Mouse (Mus musculus) spleen, postnatal 0 days (tissue): ENCODE data around the gene Zc3h7a. TPM values are rescaled to one million over a fixed set of nuclear protein-coding genes. Genes with fewer than 3 reads are reported as not detected.

ENCODE experiments used
- polyA plus RNA-seq: library from polyadenylated mRNA; unstranded; fragments of >200 nt; fragmentation: Nextera tagmentation; extraction: Ambion mirVana; gene quantifications from 2 replicates; pipeline ENCODE4 v1.2.1, GENCODE M21; 2015

The Zc3h7a gene
- polyA plus RNA-seq: 43.4 and 53.2 TPM in 2 replicates

DNA sequence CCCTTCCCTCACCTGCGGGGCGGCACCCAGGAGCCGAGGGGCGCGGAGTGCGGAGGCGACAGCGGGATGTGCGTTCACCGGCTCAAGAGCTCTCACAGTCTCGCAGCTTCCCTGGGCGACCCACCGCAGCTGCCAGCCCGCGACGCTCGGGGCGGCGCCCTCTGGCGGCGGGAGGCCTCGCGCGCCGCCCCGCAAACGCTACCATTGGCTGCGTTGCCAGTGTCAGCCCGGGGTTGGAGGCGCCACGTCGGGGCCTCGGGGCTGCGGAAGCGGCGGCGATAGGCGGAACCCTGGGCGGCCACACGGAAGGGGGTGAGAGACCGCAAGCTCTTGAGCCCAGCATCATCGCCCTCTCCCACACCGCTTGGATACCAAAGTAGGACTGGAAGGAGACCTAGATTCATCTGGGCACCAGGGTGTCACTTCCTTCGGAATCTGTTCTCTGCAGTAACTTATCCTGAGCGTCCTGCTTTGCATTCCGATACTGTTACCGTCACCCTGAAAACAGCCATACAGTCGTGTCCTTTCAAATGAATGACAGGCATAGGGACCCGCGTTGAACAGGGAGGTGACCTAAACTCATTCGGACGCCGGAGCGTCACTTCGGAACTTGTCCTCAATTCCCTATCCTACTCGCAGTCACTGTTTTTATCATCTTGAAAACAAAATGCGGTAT, at the start of gene Zc3h7a:
TSS of gene Zc3h7a (minus strand) at position 186 of the 676 bp plus-strand sequence.

DNA sequence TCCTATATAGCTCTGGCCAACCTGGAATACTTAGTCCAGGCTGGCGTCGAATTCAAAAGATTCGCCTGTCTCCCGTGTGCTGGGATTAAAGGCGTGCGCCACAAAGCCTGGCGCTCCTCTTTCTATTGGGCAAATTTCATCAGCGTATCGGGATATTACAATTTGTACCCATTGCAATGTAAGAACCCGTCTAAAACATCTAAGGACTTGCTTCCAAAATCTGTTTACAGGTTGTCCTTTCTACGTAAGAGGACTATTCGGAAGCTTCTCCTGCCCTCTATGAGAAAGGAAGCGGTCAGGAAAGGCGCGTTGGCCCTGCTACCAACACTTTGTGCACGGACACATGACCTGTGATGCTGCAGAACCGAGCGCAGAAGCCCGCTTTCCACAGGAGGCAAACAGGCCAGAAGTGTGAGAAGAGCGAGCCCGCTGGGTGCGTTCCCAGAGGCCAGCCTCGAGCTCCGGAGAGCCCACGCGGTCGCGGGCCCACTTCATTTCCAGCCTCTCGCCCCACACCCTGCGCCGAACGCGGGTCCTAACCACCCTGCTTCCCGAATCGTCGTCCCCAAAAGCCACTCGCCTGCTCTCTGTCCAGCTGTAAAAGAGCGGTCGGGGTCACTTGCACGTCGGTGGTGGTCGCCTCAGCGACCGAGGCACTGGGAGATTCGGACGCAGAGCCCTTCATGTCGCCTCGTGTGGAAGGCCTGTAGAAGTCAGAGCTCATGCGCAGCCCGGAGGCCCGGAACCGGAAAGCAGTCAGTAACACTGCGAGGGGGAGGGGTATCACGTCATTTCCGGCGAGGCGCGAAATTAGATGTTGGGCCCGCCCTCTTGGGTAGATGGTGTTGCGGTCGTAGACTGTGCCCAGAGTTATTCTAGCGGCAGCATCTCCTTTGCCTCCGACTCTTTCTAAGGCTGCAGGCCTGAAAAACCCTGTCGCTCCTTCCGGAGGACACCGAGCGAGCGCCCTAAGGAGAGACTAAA, 26.7 kb upstream of the Zc3h7a start, which contains the start of gene Rsl1d1:
TSS of gene Rsl1d1 (minus strand) at position 761 of the 984 bp plus-strand sequence.

GRCm38 (mm10) chr16:11134348-11135344, 41.5 kb downstream of the Zc3h7a start, which contains the start of gene Txndc11:
Gene Txndc11 (minus strand): TSS chr16:11134650.

Other genes starting within 250 kb of the Zc3h7a start
- 8.1 and 11.7 TPM in 2 replicates for gene Snn, start 115.4 kb downstream of the Zc3h7a start, polyA plus RNA-seq
- gene Litaf, start 110.2 kb downstream of the Zc3h7a start, polyA plus RNA-seq: 39.5 and 51.1 TPM in 2 replicates
- 19.1 and 19.5 TPM in 2 replicates for gene Txndc11, start 41.7 kb downstream of the Zc3h7a start, polyA plus RNA-seq
- 115 and 116 TPM in 2 replicates for gene Rsl1d1, start 26.9 kb upstream of the Zc3h7a start, polyA plus RNA-seq
- 48.3 and 49.9 TPM in 2 replicates for gene Gspt1, start 77.9 kb upstream of the Zc3h7a start, polyA plus RNA-seq
- not detected in 2 replicates for gene Tnfrsf17, start 137.4 kb upstream of the Zc3h7a start, polyA plus RNA-seq
- gene Snx29, start 146.5 kb upstream of the Zc3h7a start, polyA plus RNA-seq: 8.3 and 9.1 TPM in 2 replicates